Mouse (Mus musculus): Measurements from ENCODE around the gene Hist1h4f. TPM values are rescaled to one million over a fixed set of nuclear protein-coding genes. Genes with fewer than 3 reads are reported as not detected.

Gene Hist1h4f
- polyA plus RNA-seq, 1 experiment from 2014 or later = 1.6 TPM

DNA sequence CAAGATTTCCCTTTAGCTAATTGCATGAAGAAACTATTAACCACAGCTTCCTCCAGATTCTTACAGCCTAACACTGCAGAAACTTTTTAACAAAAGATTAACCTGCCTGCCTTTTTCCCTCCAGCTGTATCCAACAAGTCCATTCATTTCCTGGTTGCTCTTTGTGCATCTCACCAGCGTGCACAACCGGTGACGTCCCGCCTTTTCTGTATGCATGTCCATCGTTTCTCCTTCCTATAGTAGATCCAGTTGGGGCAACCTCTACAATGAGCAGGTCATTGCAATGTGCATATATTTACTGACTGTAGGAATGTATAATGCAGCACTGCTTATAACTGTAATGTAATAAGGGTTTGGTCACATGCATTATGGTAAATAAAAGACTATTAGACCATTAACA is 27.5 kb downstream of the Hist1h4f start:
- no peak overlapping the region for H3K4me2 ChIP-seq
- no peak overlapping the region for H3K9ac ChIP-seq
- H3K27ac ChIP-seq = no peak overlapping the region
- 29% methylated on average over 5 of the region's 5 CpGs for WGBS (ENCODE audit: insufficient replicate concordance)
- no peaks in the 10 kb centered on the region for H3K9me3 ChIP-seq (replicated peaks)
- no peaks in the 10 kb centered on the region for H3K36me3 ChIP-seq
- H3K4me3 ChIP-seq = no peak overlapping the region
- H3K4me1 ChIP-seq = peaks cover 63% of the 10 kb centered on the region
- no peaks in the 10 kb centered on the region for H3K27me3 ChIP-seq (replicated peaks)
- no peak for ATAC-seq

DNA sequence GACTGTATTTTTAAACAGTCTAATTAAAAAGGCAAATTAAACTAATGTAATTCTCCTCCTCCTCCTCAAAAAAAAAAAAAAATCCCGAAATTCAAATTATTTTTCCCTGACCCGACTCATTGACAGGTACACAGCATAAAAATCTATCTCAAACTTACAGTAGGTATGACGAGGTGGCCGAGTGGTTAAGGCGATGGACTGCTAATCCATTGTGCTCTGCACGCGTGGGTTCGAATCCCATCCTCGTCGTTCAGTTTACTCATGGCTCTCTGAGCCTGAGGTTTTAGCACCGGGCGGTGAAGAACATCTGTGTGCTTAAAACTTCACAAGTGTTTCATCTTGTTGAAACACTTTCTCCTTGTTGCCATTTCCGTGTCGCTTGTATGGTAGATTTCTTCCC is 29.7 kb downstream of the Hist1h4f start:
- H3K4me1 ChIP-seq = peaks cover 59% of the 10 kb centered on the region
- H3K9me3 ChIP-seq (replicated peaks) = no peaks in the 10 kb centered on the region
- no peak overlapping the region for H3K9ac ChIP-seq
- H3K36me3 ChIP-seq = no peaks in the 10 kb centered on the region
- 1% methylated on average over 14 of the region's 14 CpGs for WGBS (ENCODE audit: insufficient replicate concordance)
- peak; percentile 57 for ATAC-seq
- H3K4me2 ChIP-seq = peak overlapping the region; percentile 93
- H3K27me3 ChIP-seq (replicated peaks) = no peaks in the 10 kb centered on the region
- H3K27ac ChIP-seq = 0 out of 2 replicates have a peak overlapping the region, but pooled peaks have one; percentile 8
- H3K4me3 ChIP-seq = peak overlapping the region; percentile 38

DNA sequence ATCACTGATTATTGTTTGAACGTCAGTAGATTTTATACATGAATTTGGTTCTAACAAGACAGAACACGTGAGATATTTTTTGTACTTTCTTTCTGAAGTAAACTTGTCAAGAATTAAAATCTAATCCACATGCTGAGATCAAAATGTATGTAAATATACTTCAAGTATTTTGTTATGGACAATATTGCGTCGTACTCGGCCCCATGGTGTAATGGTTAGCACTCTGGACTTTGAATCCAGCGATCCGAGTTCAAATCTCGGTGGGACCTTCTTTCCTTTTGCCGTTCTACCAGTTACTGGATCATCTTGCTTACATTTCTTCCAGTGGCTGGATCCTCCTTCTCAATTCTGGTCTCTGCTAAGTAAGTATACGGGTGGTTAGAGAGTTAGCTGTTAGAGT is 32.0 kb downstream of the Hist1h4f start:
- peak overlapping the region; percentile 65 for H3K4me3 ChIP-seq
- peak overlapping the region; percentile 35; the same call in 1 of the 2 replicates for H3K9ac ChIP-seq
- peaks cover 46% of the 10 kb centered on the region for H3K4me1 ChIP-seq
- peak overlapping the region; percentile 93 for H3K4me2 ChIP-seq
- under 1% methylated on average over 10 of the region's 10 CpGs for WGBS (ENCODE audit: insufficient replicate concordance)
- H3K27ac ChIP-seq = peak overlapping the region; percentile 82
- no peaks in the 10 kb centered on the region for H3K27me3 ChIP-seq (replicated peaks)
- ATAC-seq = peak; percentile 42
- no peaks in the 10 kb centered on the region for H3K36me3 ChIP-seq
- H3K9me3 ChIP-seq (replicated peaks) = no peaks in the 10 kb centered on the region

DNA sequence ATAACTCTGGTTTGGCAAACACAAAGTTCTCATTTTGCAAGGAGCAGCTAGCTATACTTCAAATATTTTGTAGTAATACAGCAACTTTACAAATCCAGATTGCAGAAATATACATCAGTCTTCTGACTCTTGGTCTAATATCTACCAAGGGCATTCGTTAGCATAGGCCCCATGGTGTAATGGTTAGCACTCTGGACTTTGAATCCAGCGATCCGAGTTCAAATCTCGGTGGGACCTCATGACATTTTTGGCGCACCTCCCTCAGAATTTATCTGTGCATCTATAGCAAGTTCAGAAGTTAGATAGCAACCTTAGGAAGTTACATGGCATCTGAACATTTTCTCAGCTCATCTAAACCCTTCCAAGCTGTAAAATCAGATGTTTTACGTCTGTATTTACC is 32.6 kb downstream of the Hist1h4f start:
- peak overlapping the region; percentile 56; the same call in 1 of the 2 replicates for H3K9ac ChIP-seq

DNA sequence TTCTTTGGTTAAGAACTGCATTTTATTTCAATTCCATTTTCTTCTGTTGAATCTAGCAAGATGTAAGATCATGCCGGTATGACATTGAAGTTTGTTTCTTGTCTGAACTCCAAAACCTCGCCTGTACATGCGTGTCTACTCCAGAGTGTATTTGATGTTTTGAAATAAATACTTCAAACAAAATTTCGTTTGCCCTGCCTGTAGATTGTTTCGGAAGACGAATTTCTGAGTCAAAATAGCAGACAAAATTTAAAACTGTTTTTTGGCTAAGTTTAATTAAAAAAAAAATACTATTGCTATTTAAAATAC is 33.2 kb downstream of the Hist1h4f start:
- Histone ChIP-seq H3K4me3 (peak overlapping the region; percentile 65), H3K27me3 (replicated peaks) (no peaks in the 10 kb centered on the region), H3K9me3 (replicated peaks) (no peaks in the 10 kb centered on the region), H3K4me1 (peaks cover 42% of the 10 kb centered on the region), H3K27ac (peak overlapping the region; percentile 84), H3K36me3 (no peaks in the 10 kb centered on the region), H3K4me2 (peak overlapping the region; percentile 93), H3K9ac (peak overlapping the region; percentile 70)
- WGBS (ENCODE audit: insufficient replicate concordance) = under 1% methylated on average over 6 of the region's 6 CpGs
- ATAC-seq = no peak

More for the DNA sequence above, 32.6 kb downstream of the Hist1h4f start:
- Histone ChIP-seq H3K9me3 (replicated peaks) (no peaks in the 10 kb centered on the region), H3K4me1 (peaks cover 43% of the 10 kb centered on the region), H3K27me3 (replicated peaks) (no peaks in the 10 kb centered on the region), H3K36me3 (no peaks in the 10 kb centered on the region), H3K4me3 (peak overlapping the region; percentile 65), H3K27ac (peak overlapping the region; percentile 82), H3K4me2 (peak overlapping the region; percentile 93)
- 0% methylated on average over 6 of the region's 6 CpGs for WGBS (ENCODE audit: insufficient replicate concordance)
- ATAC-seq = peak; percentile 61

DNA sequence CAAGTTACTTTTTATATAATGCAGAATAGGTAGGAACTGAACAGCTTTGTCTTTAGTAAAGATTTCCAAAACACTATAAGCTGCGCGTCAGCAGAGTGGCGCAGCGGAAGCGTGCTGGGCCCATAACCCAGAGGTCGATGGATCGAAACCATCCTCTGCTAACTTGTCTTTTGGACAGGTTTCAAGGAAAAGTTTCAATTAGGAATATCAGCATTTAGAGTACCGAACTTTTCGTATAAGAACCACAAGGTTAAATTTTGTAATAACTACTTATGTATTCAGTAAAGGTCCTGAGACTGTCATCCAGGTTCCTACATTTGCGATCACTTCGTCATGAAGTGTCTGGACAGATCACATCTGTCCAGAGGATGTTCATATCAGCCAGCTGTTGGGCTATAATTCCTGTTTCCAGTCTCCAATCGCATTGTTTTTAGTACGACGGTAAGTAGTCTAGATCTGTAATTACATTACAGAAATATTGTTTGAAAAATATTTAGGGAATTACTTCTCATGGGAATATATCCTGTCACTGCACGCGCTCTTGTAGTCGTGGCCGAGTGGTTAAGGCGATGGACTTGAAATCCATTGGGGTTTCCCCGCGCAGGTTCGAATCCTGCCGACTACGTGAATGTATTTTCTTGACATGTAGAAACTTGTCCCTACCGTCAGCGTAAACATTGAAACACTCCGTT is 33.7 kb downstream of the Hist1h4f start:
- Histone ChIP-seq H3K36me3 (no peaks in the 10 kb centered on the region), H3K4me1 (peaks cover 42% of the 10 kb centered on the region), H3K27ac (peak overlapping the region; percentile 84), H3K4me3 (peak overlapping the region; percentile 65), H3K9ac (peak overlapping the region; percentile 70), H3K27me3 (replicated peaks) (no peaks in the 10 kb centered on the region), H3K9me3 (replicated peaks) (no peaks in the 10 kb centered on the region), H3K4me2 (peak overlapping the region; percentile 93)
- under 1% methylated on average over 27 of the region's 27 CpGs for WGBS (ENCODE audit: insufficient replicate concordance)
- peak; percentile 81 for ATAC-seq

DNA sequence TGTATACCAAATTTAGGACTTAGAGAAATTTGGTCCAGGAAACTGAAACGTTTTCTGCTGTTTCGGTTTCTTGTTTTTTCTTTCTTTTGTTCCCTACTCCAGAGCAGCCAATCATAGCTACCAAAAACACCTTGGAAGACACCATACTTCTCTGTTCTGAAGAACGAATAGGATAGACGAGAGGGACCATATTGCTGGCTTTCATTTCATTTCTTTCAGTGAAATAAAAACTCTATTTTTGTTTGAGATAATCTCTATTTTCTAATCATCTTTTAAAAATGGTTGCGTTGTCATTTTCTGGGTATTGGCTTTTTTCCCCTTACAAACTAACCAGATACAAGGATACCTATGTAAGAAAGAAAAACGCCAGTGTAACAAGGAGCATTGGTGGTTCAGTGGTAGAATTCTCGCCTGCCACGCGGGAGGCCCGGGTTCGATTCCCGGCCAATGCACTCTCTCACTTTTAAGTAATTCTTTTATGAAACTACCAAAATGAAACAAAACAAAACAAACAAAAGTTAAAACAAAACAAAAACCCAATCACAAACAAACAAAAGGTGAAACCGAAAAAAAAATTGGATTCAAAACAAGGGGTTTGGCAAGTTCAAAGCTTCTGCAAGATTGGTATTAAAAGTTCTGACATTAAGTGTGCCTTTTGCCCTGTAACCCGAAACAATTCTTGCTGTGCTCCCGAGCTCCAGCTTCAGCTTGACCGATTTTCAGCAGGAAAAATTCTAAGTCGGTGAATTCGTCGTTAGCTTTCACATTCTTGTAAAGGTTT is 34.4 kb downstream of the Hist1h4f start:
- no peaks in the 10 kb centered on the region for H3K36me3 ChIP-seq
- H3K4me3 ChIP-seq = peak overlapping the region; percentile 65
- H3K4me1 ChIP-seq = peaks cover 40% of the 10 kb centered on the region
- H3K9ac ChIP-seq = peak overlapping the region; percentile 67
- peak; percentile 57; the same call in 1 of the 2 replicates for ATAC-seq
- no peaks in the 10 kb centered on the region for H3K9me3 ChIP-seq (replicated peaks)
- WGBS (ENCODE audit: insufficient replicate concordance) = under 1% methylated on average over 19 of the region's 19 CpGs
- H3K4me2 ChIP-seq = peak overlapping the region; percentile 93
- peak overlapping the region; percentile 79 for H3K27ac ChIP-seq
- H3K27me3 ChIP-seq (replicated peaks) = no peaks in the 10 kb centered on the region

DNA sequence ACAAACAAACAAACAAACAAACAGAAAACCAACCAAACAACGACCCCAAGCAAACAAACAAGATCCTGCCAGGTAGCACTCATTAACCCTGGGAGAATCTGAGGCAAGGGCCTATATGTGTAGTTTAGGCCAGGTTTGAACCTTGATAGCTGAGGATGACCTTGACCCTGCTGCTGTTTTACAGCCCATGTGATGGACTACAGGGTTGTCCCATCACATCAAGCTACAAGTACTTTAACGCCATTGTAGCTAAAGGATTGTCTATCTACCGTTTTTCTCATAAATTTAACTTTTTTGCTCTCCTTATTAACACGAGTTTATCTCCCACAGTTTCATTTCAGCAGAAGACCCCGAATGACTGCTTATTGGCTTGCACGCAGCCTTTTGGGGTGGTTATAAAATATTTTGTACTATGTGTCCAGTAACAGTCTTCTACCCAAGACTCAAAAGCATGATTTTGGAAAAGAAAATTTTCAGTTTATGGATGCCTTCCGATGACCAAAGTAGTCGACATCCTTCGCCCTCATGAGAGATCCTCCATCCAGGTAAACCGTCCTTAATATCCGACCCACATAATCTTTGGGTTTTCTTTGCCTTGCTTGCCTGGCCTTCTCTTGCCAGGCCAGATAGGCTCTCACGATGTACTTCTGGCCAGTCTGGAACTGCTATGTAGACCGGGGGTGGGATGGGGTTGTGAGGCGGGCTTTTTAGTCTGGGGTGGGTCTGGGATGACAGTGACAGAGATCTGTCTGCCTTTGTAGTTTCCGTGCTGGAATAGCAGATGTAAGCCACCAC is 35.4 kb downstream of the Hist1h4f start:
- 51% methylated on average over 15 of the region's 15 CpGs for WGBS (ENCODE audit: insufficient replicate concordance)

DNA sequence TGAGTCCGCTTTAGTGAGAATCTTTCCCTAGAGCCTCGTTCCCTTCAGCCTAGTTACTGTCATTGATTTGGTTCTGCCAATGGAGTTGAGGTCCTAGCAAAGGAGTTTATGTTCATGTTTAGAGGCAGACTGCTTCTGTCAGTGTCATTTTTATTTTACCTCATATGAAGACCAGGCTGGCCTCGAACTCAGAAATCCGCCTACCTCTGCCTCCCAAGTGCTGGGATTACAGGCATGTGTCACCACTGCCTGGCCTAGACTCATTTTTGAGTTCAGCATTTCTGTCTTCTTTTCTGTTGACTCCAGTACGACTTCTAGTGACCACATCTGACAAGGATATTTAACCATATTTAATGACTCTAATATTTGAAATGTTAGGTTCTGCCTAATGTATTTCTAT is 36.2 kb downstream of the Hist1h4f start:
- ATAC-seq = no peak
- Histone ChIP-seq H3K9ac (no peak overlapping the region), H3K4me2 (0 out of 2 replicates have a peak overlapping the region, but pooled peaks have one; percentile 6), H3K36me3 (no peaks in the 10 kb centered on the region), H3K27me3 (replicated peaks) (0 out of 2 replicates have a peak, but pooled peaks cover under 1% of the 10 kb centered on the region), H3K4me1 (peaks cover 33% of the 10 kb centered on the region), H3K27ac (peak overlapping the region; percentile 2; the same call in 1 of the 2 replicates), H3K4me3 (no peak overlapping the region), H3K9me3 (replicated peaks) (no peaks in the 10 kb centered on the region)
- WGBS (ENCODE audit: insufficient replicate concordance) = 54% methylated on average over 5 of the region's 5 CpGs

More for the DNA sequence above, 35.4 kb downstream of the Hist1h4f start:
- Histone ChIP-seq H3K4me2 (peak overlapping the region; percentile 93), H3K27ac (peak overlapping the region; percentile 54; the same call in 1 of the 2 replicates), H3K9me3 (replicated peaks) (no peaks in the 10 kb centered on the region), H3K36me3 (no peaks in the 10 kb centered on the region), H3K4me3 (peak overlapping the region; percentile 65), H3K9ac (peak overlapping the region; percentile 68), H3K4me1 (peaks cover 39% of the 10 kb centered on the region), H3K27me3 (replicated peaks) (no peaks in the 10 kb centered on the region)
- ATAC-seq = no peak

DNA sequence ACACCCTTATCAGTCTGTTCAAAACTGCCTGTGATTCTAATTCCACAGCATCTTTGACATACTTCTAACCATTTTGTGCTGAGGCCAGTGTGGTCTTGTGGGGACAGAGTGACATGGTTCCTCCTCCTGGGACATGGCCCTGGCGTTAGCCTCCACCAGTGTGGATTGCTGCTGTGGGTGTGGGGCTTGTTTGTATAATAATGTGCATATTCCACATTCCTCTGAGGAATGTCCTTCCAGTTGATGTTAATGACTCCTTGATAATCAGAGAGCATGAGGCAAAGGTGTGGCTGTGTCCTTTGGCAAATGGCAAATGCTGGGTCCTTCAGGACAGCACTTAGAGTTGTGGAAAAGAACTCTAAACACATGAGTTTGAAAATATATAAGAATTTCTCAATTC is 37.9 kb downstream of the Hist1h4f start:
- H3K4me3 ChIP-seq = no peak overlapping the region
- peaks cover 22% of the 10 kb centered on the region for H3K4me1 ChIP-seq
- H3K9me3 ChIP-seq (replicated peaks) = no peaks in the 10 kb centered on the region
- 0 out of 2 replicates have a peak, but pooled peaks cover 2% of the 10 kb centered on the region for H3K27me3 ChIP-seq (replicated peaks)
- no peak overlapping the region for H3K27ac ChIP-seq
- WGBS (ENCODE audit: insufficient replicate concordance) = 81% methylated on average over 1 of the region's 1 CpGs
- no peak overlapping the region for H3K4me2 ChIP-seq
- H3K36me3 ChIP-seq = no peaks in the 10 kb centered on the region
- no peak overlapping the region for H3K9ac ChIP-seq
- ATAC-seq = no peak

DNA sequence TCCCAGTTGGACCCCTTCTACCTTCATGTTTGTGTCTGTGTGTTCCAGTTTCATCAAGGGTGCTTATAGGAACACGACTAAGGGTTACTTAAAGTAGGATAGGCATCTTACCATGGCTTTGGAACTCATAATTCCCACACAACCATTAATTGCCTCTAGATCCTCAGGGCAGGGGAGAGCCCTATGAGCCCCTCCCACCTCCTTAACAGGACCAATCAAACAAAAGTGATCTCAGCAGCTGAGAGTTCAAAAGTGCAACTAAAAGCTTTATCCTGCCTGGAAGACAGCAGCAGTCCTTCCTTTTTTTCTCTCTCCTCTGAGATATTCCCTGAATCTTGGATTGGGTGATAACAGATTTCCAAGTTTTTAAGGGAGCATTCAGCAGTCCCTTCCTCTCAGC is 41.3 kb downstream of the Hist1h4f start:
- 17% methylated on average over 1 of the region's 1 CpGs for WGBS (ENCODE audit: insufficient replicate concordance)
- H3K4me2 ChIP-seq = no peak overlapping the region
- no peak for ATAC-seq

More for the DNA sequence above, 41.3 kb downstream of the Hist1h4f start:
- Histone ChIP-seq H3K9ac (no peak overlapping the region), H3K36me3 (no peaks in the 10 kb centered on the region), H3K9me3 (replicated peaks) (no peaks in the 10 kb centered on the region), H3K27me3 (replicated peaks) (0 out of 2 replicates have a peak, but pooled peaks cover 2% of the 10 kb centered on the region), H3K27ac (no peak overlapping the region), H3K4me1 (peaks cover 40% of the 10 kb centered on the region), H3K4me3 (no peak overlapping the region)

Measured in liver, embryonic 12.5 days (tissue).